Mouse (Mus musculus): ENCODE measurements around the gene Gadl1.

Gene Gadl1

GRCm38 (mm10) chr9:115909155-115909554 lies at the start of gene Gadl1:
TSS of gene Gadl1 (plus strand) at chr9:115909455.
- DNase-seq (ENCODE audit: low spot score): no peak

GRCm38 (mm10) chr9:115862802-115863201 lies 46.5 kb upstream of the Gadl1 start:
- DNase-seq (ENCODE audit: low spot score): no peak

- DNase-seq (ENCODE audit: low spot score): no peak
Observed at GRCm38 (mm10) chr9:115863326-115863725, 45.9 kb upstream of the Gadl1 start.

- no peak for DNase-seq (ENCODE audit: low spot score)
Observed at GRCm38 (mm10) chr9:115867277-115867676, 42.0 kb upstream of the Gadl1 start.

GRCm38 (mm10) chr9:115870168-115870567 lies 39.1 kb upstream of the Gadl1 start:
- no peak for DNase-seq (ENCODE audit: low spot score)

GRCm38 (mm10) chr9:115870640-115871039 lies 38.6 kb upstream of the Gadl1 start:
- DNase-seq (ENCODE audit: low spot score): no peak

- no peak for DNase-seq (ENCODE audit: low spot score)
Observed at GRCm38 (mm10) chr9:115880500-115880899, 28.8 kb upstream of the Gadl1 start.

GRCm38 (mm10) chr9:115881137-115881536 lies 28.1 kb upstream of the Gadl1 start:
- no peak for DNase-seq (ENCODE audit: low spot score)

GRCm38 (mm10) chr9:115882627-115883200 lies 26.5 kb upstream of the Gadl1 start:
- DNase-seq (ENCODE audit: low spot score): no peak

- DNase-seq (ENCODE audit: low spot score): no peak
Observed at GRCm38 (mm10) chr9:115883413-115883812, 25.8 kb upstream of the Gadl1 start.

- DNase-seq (ENCODE audit: low spot score): no peak
Observed at GRCm38 (mm10) chr9:115887571-115887970, 21.7 kb upstream of the Gadl1 start.

- DNase-seq (ENCODE audit: low spot score): no peak
Observed at GRCm38 (mm10) chr9:115893131-115893530, 16.1 kb upstream of the Gadl1 start.

- no peak for DNase-seq (ENCODE audit: low spot score)
Observed at GRCm38 (mm10) chr9:115893947-115894346, 15.3 kb upstream of the Gadl1 start.

- DNase-seq (ENCODE audit: low spot score): no peak
Observed at GRCm38 (mm10) chr9:115908325-115908724, 930 bp upstream of the Gadl1 start.

GRCm38 (mm10) chr9:115914006-115914405 lies 4.8 kb downstream of the Gadl1 start:
- no peak for DNase-seq (ENCODE audit: low spot score)

GRCm38 (mm10) chr9:115915586-115916270 lies 6.5 kb downstream of the Gadl1 start:
- no peak for DNase-seq (ENCODE audit: low spot score)

- DNase-seq (ENCODE audit: low spot score): no peak
Observed at GRCm38 (mm10) chr9:115919736-115920135, 10.5 kb downstream of the Gadl1 start.

- DNase-seq (ENCODE audit: low spot score): no peak
Observed at GRCm38 (mm10) chr9:115922662-115923061, 13.4 kb downstream of the Gadl1 start.

- no peak for DNase-seq (ENCODE audit: low spot score)
Observed at GRCm38 (mm10) chr9:115924094-115924493, 14.8 kb downstream of the Gadl1 start.

GRCm38 (mm10) chr9:115931803-115932202 lies 22.5 kb downstream of the Gadl1 start:
- DNase-seq (ENCODE audit: low spot score): no peak

- DNase-seq (ENCODE audit: low spot score): no peak
Observed at GRCm38 (mm10) chr9:115932741-115933140, 23.5 kb downstream of the Gadl1 start.

- DNase-seq (ENCODE audit: low spot score): no peak
Observed at GRCm38 (mm10) chr9:115933243-115933964, 24.1 kb downstream of the Gadl1 start.

GRCm38 (mm10) chr9:115934288-115934687 lies 25.0 kb downstream of the Gadl1 start:
- no peak for DNase-seq (ENCODE audit: low spot score)

Measured in ovary, postnatal 14 days (tissue).